In the genomic region with DNA sequence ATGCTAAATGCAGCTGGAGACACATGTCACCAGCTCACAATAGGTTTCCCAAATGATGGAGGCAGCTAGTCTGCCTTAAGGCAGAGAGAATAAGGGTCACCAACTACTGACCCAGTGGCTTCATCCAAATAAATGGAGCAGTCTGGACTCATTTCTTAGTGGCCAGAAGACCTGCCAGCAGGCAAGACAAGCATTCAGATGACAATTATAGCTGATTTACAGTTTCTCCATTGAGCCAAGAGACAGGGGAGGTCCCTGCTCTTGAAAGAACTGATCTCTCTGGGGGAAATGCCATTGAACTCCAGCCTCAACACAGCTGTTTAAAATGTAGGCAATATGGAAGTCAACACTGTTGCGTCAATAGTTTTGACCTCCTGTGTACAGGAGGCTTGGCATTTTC, we compare ENCODE assay signal across 14 mouse cellular contexts.
"Had no signal": no experiment of that assay in that cellular context is flagged by ENCODE, and none has a peak within 500 bp of the region (broad histone marks: within the 10 kb centered on the region; RNA-seq: fewer than 3 reads in every experiment).

No protein-coding gene starts in this region.

- H3K9me3 ChIP-seq: limb, embryonic 12.5 days; liver, embryonic 13.5 days; lung, embryonic 15.5 days; neural tube, embryonic 12.5 days; stomach, embryonic 15.5 days had no signal

- ATAC-seq: liver, postnatal 0 days had no signal

- DNase-seq: kidney, adult 2 months; kidney, postnatal 4 days; liver; liver, embryonic 13.5 days; liver, postnatal 0 days; lung, postnatal 14 days; right cerebral cortex, postnatal 14 days; thymus, postnatal 4 days had no signal

- H3K4me3 ChIP-seq: layer of hippocampus, adult 2 months; limb, embryonic 12.5 days; liver, embryonic 13.5 days; lung, embryonic 15.5 days; neural tube, embryonic 12.5 days; stomach, embryonic 15.5 days had no signal

- H3K4me2 ChIP-seq: limb, embryonic 12.5 days; liver, embryonic 13.5 days; lung, embryonic 15.5 days; neural tube, embryonic 12.5 days; stomach, embryonic 15.5 days had no signal

- H3K27me3 ChIP-seq: liver, embryonic 13.5 days; lung, embryonic 15.5 days; neural tube, embryonic 12.5 days; stomach, embryonic 15.5 days had no signal

- H3K36me3 ChIP-seq: limb, embryonic 12.5 days; liver, embryonic 13.5 days; lung, embryonic 15.5 days; neural tube, embryonic 12.5 days; stomach, embryonic 15.5 days had no signal

- H3K9ac ChIP-seq: limb, embryonic 12.5 days; liver, embryonic 13.5 days; liver, postnatal 0 days; lung, embryonic 15.5 days; neural tube, embryonic 12.5 days; stomach, embryonic 15.5 days had no signal

- H3K4me1 ChIP-seq: limb, embryonic 12.5 days; liver, embryonic 13.5 days; lung, embryonic 15.5 days; stomach, embryonic 15.5 days had no signal

- H3K27ac ChIP-seq: kidney, postnatal 0 days; layer of hippocampus, adult 2 months; limb, embryonic 12.5 days; liver, embryonic 13.5 days; lung, embryonic 15.5 days; neural tube, embryonic 12.5 days; stomach, embryonic 15.5 days had no signal
